Mouse (Mus musculus) kidney, postnatal 0 days (tissue): ENCODE measurements around the gene Ptges3l. TPM values are rescaled to one million over a fixed set of nuclear protein-coding genes. Genes with fewer than 3 reads are reported as not detected.

ENCODE experiments used
- ATAC-seq: fragments of 200-750 bp; cut with Nextera tagmentation; replicated peaks from 2 replicates; pipeline ENCODE4 v1.8.0; 2017; ENCODE audit warnings: low read depth, moderate number of reproducible peaks, moderate TSS enrichment, moderate library complexity; ENCODE audit not compliant: low FRiP score
- DNase-seq: peaks from one replicate; pipeline ENCODE4 v3.0.0-alpha.2; 2016; ENCODE audit warnings: low spot score
- H3K27ac ChIP-seq: fragments of 300-500 bp; sonication (generic); 2 replicates; pipeline ENCODE4 v1.5.1; 2014; ENCODE audit warnings: mild to moderate bottlenecking
- H3K27me3 ChIP-seq: fragments of 300-500 bp; sonication (generic); 2 replicates; pipeline ENCODE4 v1.6.1; 2014; ENCODE audit warnings: low read length, mixed read lengths; ENCODE audit not compliant: insufficient read depth
- H3K36me3 ChIP-seq: fragments of 300-500 bp; sonication (generic); 2 replicates; pipeline ENCODE4 v1.6.1; 2014; ENCODE audit warnings: low read length, mixed read lengths; ENCODE audit not compliant: insufficient read depth
- H3K4me1 ChIP-seq: fragments of 300-500 bp; sonication (generic); replicated peaks from 2 replicates; pipeline ENCODE4 v1.6.1; 2014; ENCODE audit warnings: antibody characterized with exemption, low read length, mixed read lengths; ENCODE audit not compliant: insufficient read depth
- H3K4me2 ChIP-seq: fragments of 300-500 bp; sonication (generic); 2 replicates; pipeline ENCODE4 v1.6.1; 2014; ENCODE audit warnings: mild to moderate bottlenecking, low read length, moderate library complexity, mixed read lengths
- H3K4me3 ChIP-seq: fragments of 300-500 bp; sonication (generic); replicated peaks from 2 replicates; pipeline ENCODE4 v1.5.1; 2014; ENCODE audit warnings: low read depth, low read length
- H3K9ac ChIP-seq: fragments of 300-500 bp; sonication (generic); 2 replicates; pipeline ENCODE4 v1.6.1; 2014; ENCODE audit warnings: low read depth, low read length
- H3K9me3 ChIP-seq: fragments of 300-500 bp; sonication (generic); replicated peaks from 2 replicates; pipeline ENCODE4 v1.6.1; 2016; ENCODE audit warnings: low read length, inconsistent platforms, mixed read lengths
- CTCF ChIP-seq: IDR thresholded peaks from 2 replicates; pipeline ENCODE4 v1.5.1; 2016; ENCODE audit warnings: antibody characterized with exemption, low read depth, mild to moderate bottlenecking, moderate library complexity
- WGBS: fragments of 180-500 bp; shearing (Covaris S2); extraction: QIAGEN DNeasy Blood & Tissue Kit; methylation state at CpG from one replicate; pipeline ENCODE4 v1.1.7; 2014; 5-methylcytosine and 5-hydroxymethylcytosine counted together
- polyA plus RNA-seq: library from polyadenylated mRNA; unstranded; fragments of >200 nt; fragmentation: Nextera tagmentation; extraction: Ambion mirVana; gene quantifications from 2 replicates; pipeline ENCODE4 v1.2.1, GENCODE M21; 2015

Gene Ptges3l
- polyA plus RNA-seq, 1 experiment from 2014 or later, result 8.7 TPM

DNA sequence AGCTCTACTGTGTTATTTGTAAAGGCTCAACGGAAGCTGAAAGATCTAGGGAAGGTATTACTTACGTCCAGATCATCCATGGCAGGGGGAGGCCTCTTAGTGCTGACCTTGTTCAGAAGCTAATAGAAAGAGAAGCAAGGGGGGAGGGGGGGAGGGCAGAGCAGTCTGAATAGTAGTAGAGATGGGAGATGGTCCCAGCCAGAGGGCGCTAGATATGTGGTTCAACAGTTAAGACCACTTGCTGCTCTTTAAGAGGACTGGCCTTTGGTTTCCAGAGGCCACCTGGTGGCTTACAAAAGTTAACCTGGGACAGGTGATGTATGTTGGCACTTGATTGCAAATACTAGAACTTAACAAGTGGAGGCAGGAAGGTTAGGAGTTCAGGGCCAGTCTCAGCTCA is 5.5 kb downstream of the Ptges3l start:
- Histone ChIP-seq H3K9me3 (no peaks in the 10 kb centered on the region), H3K4me2 (no peak overlapping the region), H3K9ac (no peak overlapping the region), H3K27me3 (no peaks in the 10 kb centered on the region), H3K4me1 (peaks cover 8% of the 10 kb centered on the region; the same call in 1 of the 2 replicates), H3K27ac (no peak overlapping the region), H3K36me3 (no peaks in the 10 kb centered on the region), H3K4me3 (no peak overlapping the region)
- ATAC-seq (no peak), DNase-seq (peak; percentile 51)
- peak; percentile 56; the same call in 1 of the 2 replicates for TF ChIP-seq CTCF
- WGBS, result 38% methylated on average over 3 of the region's 3 CpGs

DNA sequence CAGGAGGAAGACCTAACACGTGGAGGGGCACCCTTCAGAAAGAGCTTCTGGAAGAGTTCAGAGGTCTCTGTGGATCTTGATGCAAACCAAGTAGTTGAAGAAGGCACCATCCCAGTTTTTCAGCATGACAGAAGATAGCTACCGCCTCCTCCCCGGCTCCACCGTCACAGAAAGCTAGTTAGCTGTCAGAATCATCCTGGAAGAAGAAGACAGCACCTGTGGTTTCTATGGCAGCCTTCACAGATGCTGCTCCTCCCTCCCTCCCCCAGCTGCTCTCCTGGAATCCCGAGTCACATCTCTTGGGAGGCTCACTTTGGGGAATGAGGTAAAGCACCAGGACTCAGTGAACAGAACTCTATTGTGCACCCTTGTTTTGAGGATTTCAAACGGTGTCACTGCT is 6.1 kb downstream of the Ptges3l start:
- Histone ChIP-seq H3K9ac (no peak overlapping the region), H3K4me2 (no peak overlapping the region), H3K9me3 (no peaks in the 10 kb centered on the region), H3K4me1 (peaks cover 7% of the 10 kb centered on the region; the same call in 1 of the 2 replicates), H3K36me3 (no peaks in the 10 kb centered on the region), H3K27me3 (no peaks in the 10 kb centered on the region), H3K27ac (no peak overlapping the region), H3K4me3 (no peak overlapping the region)
- WGBS, result 59% methylated on average over 6 of the region's 6 CpGs
- ATAC-seq, result no peak
- no peak for TF ChIP-seq CTCF
- DNase-seq, result no peak

DNA sequence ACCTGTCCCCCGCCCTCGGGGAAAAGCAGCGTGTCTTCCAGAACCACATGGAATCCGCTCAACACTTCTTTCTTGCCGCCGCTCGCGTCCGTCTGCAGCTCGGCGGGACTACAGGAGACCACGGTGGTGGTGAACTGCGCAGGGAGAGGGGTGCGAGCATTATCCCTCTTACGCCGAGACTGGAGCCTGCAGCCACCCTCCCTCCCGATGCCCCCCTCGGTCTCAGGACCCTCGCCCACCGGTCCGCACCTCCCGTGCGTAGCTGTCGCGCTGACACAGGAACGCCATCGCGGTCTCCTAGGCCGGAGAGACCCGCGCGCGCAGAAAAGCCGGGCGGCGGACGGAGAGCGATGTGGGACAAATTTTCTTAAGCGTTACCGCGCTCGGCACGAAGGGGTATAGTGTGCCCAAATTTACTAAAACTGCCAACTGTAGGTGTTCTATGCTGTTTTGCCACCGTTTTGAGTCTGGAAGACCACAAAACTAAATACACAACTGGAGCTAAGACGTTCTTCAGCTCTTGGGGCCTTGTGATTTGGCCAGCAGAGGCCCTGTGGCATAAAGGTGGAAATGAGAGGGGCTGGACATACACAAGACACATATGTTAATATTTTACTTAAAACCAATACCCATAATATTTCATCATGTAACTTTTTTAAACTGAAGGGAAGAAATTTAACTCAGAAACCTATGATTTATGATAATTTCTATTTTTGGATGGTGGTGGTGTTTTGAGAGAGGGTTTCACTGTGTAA is 7.9 kb downstream of the Ptges3l start, which contains the start of gene Aarsd1:
TSS of gene Aarsd1 (minus strand) at position 515 of the 755 bp plus-strand sequence.
- Histone ChIP-seq H3K9me3 (no peaks in the 10 kb centered on the region), H3K4me1 (no peaks in the 10 kb centered on the region), H3K27me3 (no peaks in the 10 kb centered on the region), H3K36me3 (peaks cover 10% of the 10 kb centered on the region; the same call in 1 of the 2 replicates), H3K27ac (peak within 1 kb of the TSS; percentile 83), H3K9ac (peak within 1 kb of the TSS; percentile 88), H3K4me3 (peak within 1 kb of the TSS; percentile 87), H3K4me2 (peak within 1 kb of the TSS; percentile 83)
- peak; percentile 81 for DNase-seq
- no peak for TF ChIP-seq CTCF
- WGBS, result under 1% methylated on average over 45 of the region's 45 CpGs
- ATAC-seq, result peak; percentile 56

DNA sequence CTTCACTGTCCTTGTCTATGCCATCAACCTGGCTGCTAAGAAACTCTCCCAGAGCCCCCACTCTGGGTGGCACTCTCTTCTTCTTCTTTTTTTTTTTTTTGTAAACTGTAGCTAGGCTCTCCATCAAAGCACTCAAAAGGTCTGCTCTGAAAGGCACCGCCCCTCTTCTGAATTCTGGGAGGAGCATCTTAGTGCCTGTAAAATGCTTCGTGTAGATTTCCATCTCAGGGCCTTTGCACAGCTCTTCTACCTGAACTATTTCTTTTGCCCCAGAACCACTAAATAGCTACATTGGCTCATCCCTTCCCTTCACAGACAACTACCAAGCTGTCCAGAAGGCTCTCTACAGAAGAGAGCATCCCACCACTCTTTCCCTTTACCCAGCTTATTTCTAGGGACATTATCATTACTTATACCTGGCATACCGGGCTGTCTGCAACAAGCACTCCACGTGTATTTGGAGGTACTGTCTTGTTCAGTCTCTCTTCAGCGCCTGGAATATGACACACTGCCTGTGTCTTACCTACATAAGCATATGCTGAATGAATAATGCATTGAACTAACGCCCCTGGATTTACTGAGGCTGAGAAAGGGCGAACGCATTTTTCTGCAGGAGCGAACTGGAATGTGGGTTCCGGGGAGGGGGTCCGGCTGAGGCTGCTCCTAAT is 8.6 kb downstream of the Ptges3l start:
- no peaks in the 10 kb centered on the region for H3K27me3 ChIP-seq
- WGBS, result 2% methylated on average over 11 of the region's 11 CpGs
- H3K4me3 ChIP-seq, result peak overlapping the region; percentile 87
- H3K27ac ChIP-seq, result peak overlapping the region; percentile 83
- DNase-seq, result peak; percentile 7
- H3K9ac ChIP-seq, result peak overlapping the region; percentile 88
- H3K9me3 ChIP-seq, result no peaks in the 10 kb centered on the region
- H3K36me3 ChIP-seq, result peaks cover 16% of the 10 kb centered on the region; the same call in 1 of the 2 replicates
- H3K4me1 ChIP-seq, result no peaks in the 10 kb centered on the region
- peak overlapping the region; percentile 83 for H3K4me2 ChIP-seq
- ATAC-seq, result peak; percentile 5; the same call in 1 of the 2 replicates
- no peak for TF ChIP-seq CTCF

DNA sequence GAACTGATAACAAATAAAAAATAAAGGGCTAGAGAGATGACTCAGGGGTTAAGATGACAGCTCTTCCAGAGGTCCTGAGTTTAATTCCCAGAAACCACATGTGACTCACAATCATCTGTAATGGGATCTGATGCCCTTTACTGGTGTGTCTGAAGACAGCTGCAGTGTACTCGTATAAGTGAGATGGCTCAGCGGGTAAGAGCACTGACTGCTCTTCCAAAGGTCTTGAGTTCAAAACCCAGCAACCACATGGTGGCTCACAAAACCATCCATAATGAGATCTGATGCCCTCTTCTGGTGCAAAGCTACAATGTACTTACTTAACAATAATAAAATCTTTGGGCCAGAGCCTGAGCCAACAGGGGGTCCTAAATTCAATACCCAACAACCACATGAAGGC is 9.8 kb downstream of the Ptges3l start:
- TF ChIP-seq CTCF, result peak; percentile 34
- ATAC-seq (no peak), DNase-seq (peak; percentile 22)
- Histone ChIP-seq H3K27ac (no peak overlapping the region), H3K9ac (no peak overlapping the region), H3K4me3 (no peak overlapping the region), H3K36me3 (peaks cover 28% of the 10 kb centered on the region), H3K9me3 (no peaks in the 10 kb centered on the region), H3K27me3 (no peaks in the 10 kb centered on the region), H3K4me2 (no peak overlapping the region), H3K4me1 (no peaks in the 10 kb centered on the region)
- WGBS, result 79% methylated on average over 2 of the region's 2 CpGs

DNA sequence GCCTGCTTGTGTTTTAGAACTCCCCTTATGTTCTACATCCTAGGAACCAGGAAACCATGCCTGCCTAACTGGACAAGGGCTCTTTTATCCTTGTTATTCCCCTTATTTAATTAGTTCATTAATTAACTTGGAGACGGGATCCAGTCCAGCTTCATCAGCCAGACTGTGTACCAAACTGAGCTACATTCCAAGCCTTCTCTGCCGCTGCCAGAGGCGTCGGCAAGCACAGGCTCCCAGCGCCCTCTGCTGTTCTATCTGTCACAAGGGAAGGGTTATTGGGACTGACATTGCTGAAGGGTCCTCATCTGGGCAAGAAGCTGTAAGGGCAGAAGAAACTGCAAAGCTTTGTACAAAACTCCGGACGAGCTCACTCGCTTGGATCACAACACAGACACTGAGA is 30.0 kb downstream of the Ptges3l start:
- H3K4me3 ChIP-seq, result no peak overlapping the region
- H3K36me3 ChIP-seq, result no peaks in the 10 kb centered on the region
- H3K4me2 ChIP-seq, result no peak overlapping the region
- H3K4me1 ChIP-seq, result no peaks in the 10 kb centered on the region
- H3K9me3 ChIP-seq, result no peaks in the 10 kb centered on the region
- peak; percentile 99 for TF ChIP-seq CTCF
- no peak overlapping the region for H3K27ac ChIP-seq
- ATAC-seq, result peak; percentile 49; the same call in 1 of the 2 replicates
- no peaks in the 10 kb centered on the region for H3K27me3 ChIP-seq
- 0% methylated on average over 8 of the region's 8 CpGs for WGBS
- no peak overlapping the region for H3K9ac ChIP-seq
- peak; percentile 96 for DNase-seq
